Mouse (Mus musculus): Measurements from ENCODE around the gene Elp5.

DNA sequence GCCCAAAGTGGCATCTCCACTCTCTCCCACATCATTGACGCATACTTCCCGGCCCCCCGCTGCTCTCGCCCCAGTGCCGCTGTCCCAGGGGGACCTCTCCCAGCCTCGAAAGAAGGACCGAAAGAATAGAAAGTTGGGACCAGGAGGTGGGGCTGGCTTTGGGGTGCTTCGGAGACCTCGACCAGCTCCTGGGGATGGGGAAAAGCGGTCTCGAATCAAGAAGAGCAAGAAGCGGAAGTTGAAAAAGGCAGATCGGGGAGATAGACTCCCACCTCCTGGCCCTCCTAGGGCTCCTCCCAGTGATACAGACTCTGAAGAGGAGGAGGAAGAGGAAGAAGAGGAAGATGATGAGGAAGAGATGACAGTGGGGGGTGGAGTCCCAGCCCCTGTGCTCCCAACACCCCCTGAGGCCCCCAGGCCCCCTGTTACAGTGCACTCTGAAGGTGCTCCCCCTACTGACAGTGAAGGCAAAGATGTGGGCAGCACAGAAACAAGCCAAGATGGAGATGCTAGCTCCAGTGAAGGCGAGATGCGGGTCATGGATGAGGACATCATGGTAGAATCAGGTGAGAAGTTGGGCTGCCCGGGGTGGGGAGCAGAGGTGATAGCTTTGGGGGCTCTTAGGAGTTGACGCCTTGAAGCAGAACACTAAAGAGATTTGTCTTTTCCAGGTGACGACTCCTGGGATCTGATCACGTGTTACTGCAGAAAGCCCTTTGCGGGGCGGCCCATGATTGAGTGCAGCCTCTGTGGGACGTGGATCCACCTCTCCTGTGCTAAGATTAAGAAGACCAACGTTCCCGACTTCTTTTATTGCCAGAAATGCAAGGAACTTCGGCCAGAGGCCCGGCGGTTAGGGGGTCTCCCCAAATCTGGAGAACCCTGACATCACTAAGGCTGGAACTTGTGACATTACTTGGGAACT lies 16.5 kb upstream of the Elp5 start:
- TF ChIP-seq CTCF (IDR thresholded peaks at IDR 0.05; ENCODE audit: borderline replicate concordance, control insufficient read depth, extremely low read depth, insufficient read depth, low read length, poor library complexity): no peak
- TF ChIP-seq POLR2A (IDR thresholded peaks at IDR 0.05; ENCODE audit: control insufficient read depth, extremely low read depth, insufficient read depth, low read length, poor library complexity): no peak
